Mouse (Mus musculus) olfactory bulb, adult 2 months (tissue): Measurements from ENCODE around the gene H2al1e. TPM values are rescaled to one million over a fixed set of nuclear protein-coding genes. Genes with fewer than 3 reads are reported as not detected.
"Not testable (repeated sequence)": the region's sequence is repeated elsewhere in the genome, so short reads cannot be mapped to it uniquely, and the experiment has no call there.

Experiments
- H3K27ac ChIP-seq: fragments of 200-500 bp; 2 replicates; pipeline ENCODE4 v1.5.1; 2012; ENCODE audit warnings: low read depth, low read length; ENCODE audit not compliant: insufficient read depth
- H3K4me1 ChIP-seq: fragments of 200-500 bp; 2 replicates; pipeline ENCODE4 v1.6.1; 2012; ENCODE audit warnings: low read length; ENCODE audit not compliant: control insufficient read depth, insufficient read depth
- H3K4me3 ChIP-seq: fragments of 200-500 bp; 2 replicates; pipeline ENCODE4 v1.5.1; 2012; ENCODE audit warnings: mild to moderate bottlenecking, low read depth, low read length, moderate library complexity; ENCODE audit not compliant: insufficient read depth
- CTCF ChIP-seq: fragments of 200-500 bp; IDR thresholded peaks from 2 replicates; pipeline ENCODE4 v1.5.1; 2012; ENCODE audit warnings: low read depth, mild to moderate bottlenecking, low read length, moderate library complexity; ENCODE audit not compliant: insufficient read depth
- POLR2A ChIP-seq: fragments of 200-500 bp; IDR thresholded peaks from 2 replicates; pipeline ENCODE4 v1.6.1; 2012; ENCODE audit warnings: mild to moderate bottlenecking, low read depth, low read length, moderate library complexity; ENCODE audit not compliant: insufficient read depth
- WGBS: fragments of 180-500 bp; shearing (Covaris S2); methylation state at CpG from one replicate; pipeline ENCODE4 v1.1.7; 2018; 5-methylcytosine and 5-hydroxymethylcytosine counted together
- polyA plus RNA-seq: library from polyadenylated mRNA; stranded (reverse); fragments of >200 nt; gene quantifications from 2 replicates; pipeline ENCODE4 v1.2.4, GENCODE M21; 2012; ENCODE audit warnings: low replicate concordance; ENCODE audit not compliant: missing spikeins, insufficient read depth, insufficient read length

Gene H2al1e
- not detected in 2 replicates for polyA plus RNA-seq

- WGBS: no CpG with 5 or more reads among the region's 3 CpGs
- H3K4me1 ChIP-seq, H3K4me3 ChIP-seq, H3K27ac ChIP-seq: not testable (repeated sequence)
These were observed at the start of gene H2al1e for GRCm38 (mm10) chrX:11311634-11312033. Gene H2al1e (plus strand): TSS chrX:11311934.

GRCm38 (mm10) chrX:11264918-11265317 is 46.8 kb upstream of the H2al1e start:
- no peak overlapping the region for H3K27ac ChIP-seq
- peaks cover 8% of the 10 kb centered on the region; the same call in 1 of the 2 replicates for H3K4me1 ChIP-seq
- 85% methylated on average over 8 of the region's 8 CpGs for WGBS
- TF ChIP-seq POLR2A (no peak), CTCF (no peak)
- no peak overlapping the region for H3K4me3 ChIP-seq

- peaks cover 8% of the 10 kb centered on the region; the same call in 1 of the 2 replicates for H3K4me1 ChIP-seq
- no peak overlapping the region for H3K4me3 ChIP-seq
- no peak overlapping the region for H3K27ac ChIP-seq
- TF ChIP-seq POLR2A (no peak), CTCF (no peak)
- 28% methylated on average over 7 of the region's 7 CpGs for WGBS
These were observed 43.9 kb upstream of the H2al1e start for GRCm38 (mm10) chrX:11267791-11268190.

- Histone ChIP-seq H3K4me3 (no peak overlapping the region), H3K4me1 (peaks cover 8% of the 10 kb centered on the region; the same call in 1 of the 2 replicates), H3K27ac (no peak overlapping the region)
- 73% methylated on average over 3 of the region's 3 CpGs for WGBS
- TF ChIP-seq CTCF (no peak), POLR2A (no peak)
These were observed 42.7 kb upstream of the H2al1e start for GRCm38 (mm10) chrX:11269074-11269473.

- Histone ChIP-seq H3K27ac (no peak overlapping the region), H3K4me3 (no peak overlapping the region), H3K4me1 (no peaks in the 10 kb centered on the region)
- 87% methylated on average over 3 of the region's 3 CpGs for WGBS
- TF ChIP-seq POLR2A (no peak), CTCF (no peak)
These were observed 38.5 kb upstream of the H2al1e start for GRCm38 (mm10) chrX:11273190-11273589.

- TF ChIP-seq POLR2A (no peak), CTCF (no peak)
- WGBS: 69% methylated on average over 6 of the region's 6 CpGs
- H3K4me3 ChIP-seq: no peak overlapping the region
- H3K4me1 ChIP-seq: no peaks in the 10 kb centered on the region
- no peak overlapping the region for H3K27ac ChIP-seq
These were observed 34.7 kb upstream of the H2al1e start for GRCm38 (mm10) chrX:11277083-11277482.

- Histone ChIP-seq H3K4me1 (no peaks in the 10 kb centered on the region), H3K27ac (no peak overlapping the region), H3K4me3 (no peak overlapping the region)
- WGBS: 78% methylated on average over 2 of the region's 2 CpGs
- TF ChIP-seq POLR2A: no peak
- TF ChIP-seq CTCF: no peak
These were observed 31.0 kb upstream of the H2al1e start for GRCm38 (mm10) chrX:11280741-11281140.

GRCm38 (mm10) chrX:11288306-11288882 is 23.3 kb upstream of the H2al1e start:
- WGBS: 67% methylated on average over 14 of the region's 14 CpGs
- TF ChIP-seq CTCF (no peak), POLR2A (no peak)
- no peak overlapping the region for H3K4me3 ChIP-seq
- no peak overlapping the region for H3K27ac ChIP-seq
- H3K4me1 ChIP-seq: no peaks in the 10 kb centered on the region

GRCm38 (mm10) chrX:11289244-11289643 is 22.5 kb upstream of the H2al1e start:
- Histone ChIP-seq H3K4me1 (no peaks in the 10 kb centered on the region), H3K27ac (no peak overlapping the region), H3K4me3 (no peak overlapping the region)
- TF ChIP-seq POLR2A: no peak
- TF ChIP-seq CTCF: no peak
- 63% methylated on average over 4 of the region's 4 CpGs for WGBS

GRCm38 (mm10) chrX:11298957-11299356 is 12.8 kb upstream of the H2al1e start, which contains the start of gene H2al1a:
Gene H2al1a (plus strand): TSS chrX:11299257.
- not testable (repeated sequence) for H3K27ac ChIP-seq, H3K4me1 ChIP-seq, H3K4me3 ChIP-seq
- WGBS: no CpG with 5 or more reads among the region's 3 CpGs

- not testable (repeated sequence) for H3K4me1 ChIP-seq, H3K27ac ChIP-seq, H3K4me3 ChIP-seq
- 100% methylated on average over 1 of the region's 3 CpGs for WGBS
These were observed 9.6 kb upstream of the H2al1e start, which contains the start of gene H2al1b for GRCm38 (mm10) chrX:11302132-11302531. Gene H2al1b (plus strand): TSS chrX:11302432.

- not testable (repeated sequence) for H3K4me1 ChIP-seq, H3K4me3 ChIP-seq, H3K27ac ChIP-seq
- WGBS: 100% methylated on average over 1 of the region's 6 CpGs
These were observed 6.4 kb upstream of the H2al1e start, which contains the start of gene H2al1c for GRCm38 (mm10) chrX:11305355-11305754. Gene H2al1c (plus strand): TSS chrX:11305655.

- H3K4me3 ChIP-seq, H3K27ac ChIP-seq, H3K4me1 ChIP-seq: not testable (repeated sequence)
- WGBS: no CpG with 5 or more reads among the region's 6 CpGs
These were observed 3.2 kb upstream of the H2al1e start, which contains the start of gene H2al1d for GRCm38 (mm10) chrX:11308524-11308923. Gene H2al1d (plus strand): TSS chrX:11308824.

GRCm38 (mm10) chrX:11314858-11315257 is 3.1 kb downstream of the H2al1e start, which contains the start of gene H2al1f:
Gene H2al1f (plus strand): TSS chrX:11315158.
- H3K27ac ChIP-seq, H3K4me1 ChIP-seq, H3K4me3 ChIP-seq: not testable (repeated sequence)
- WGBS: no CpG with 5 or more reads among the region's 6 CpGs
